Mouse (Mus musculus): ENCODE measurements around the gene Abi3bp. TPM values are rescaled to one million over a fixed set of nuclear protein-coding genes. Genes with fewer than 3 reads are reported as not detected.
A peak's percentile ranks its signal among the peaks of the same experiment; 100 is the strongest.

Gene Abi3bp
- polyA plus RNA-seq, 1 experiment from 2014 or later, result 6.0 TPM

- Histone ChIP-seq H3K27ac (ENCODE audit: low read length) (peak overlapping the region; percentile 90), H3K9ac (ENCODE audit: low read length) (0 out of 2 replicates have a peak overlapping the region, but pooled peaks have one; percentile 20), H3K27me3 (ENCODE audit: control insufficient read depth, insufficient read depth, low read length) (no peaks in the 10 kb centered on the region), H3K4me2 (ENCODE audit: low read depth, low read length) (peak overlapping the region; percentile 28; the same call in 1 of the 2 replicates), H3K36me3 (ENCODE audit: control insufficient read depth, insufficient read depth) (no peaks in the 10 kb centered on the region), H3K4me1 (ENCODE audit: control insufficient read depth, insufficient read depth, low read length) (peaks cover 6% of the 10 kb centered on the region), H3K9me3 (replicated peaks; ENCODE audit: control insufficient read depth, low read length) (no peaks in the 10 kb centered on the region), H3K4me3 (ENCODE audit: low read length) (no peak overlapping the region)
- ATAC-seq (replicated peaks; ENCODE audit: extremely low read depth, insufficient read depth, low FRiP score), result peak; percentile 83; the same call in 1 of the 2 replicates
- 25% methylated on average over 7 of the region's 7 CpGs for WGBS
Observed at GRCm38 (mm10) chr16:56646382-56647172, 168.9 kb downstream of the Abi3bp start.

- WGBS, result 77% methylated on average over 12 of the region's 12 CpGs
- Histone ChIP-seq H3K9me3 (replicated peaks; ENCODE audit: control insufficient read depth, low read length) (no peaks in the 10 kb centered on the region), H3K9ac (ENCODE audit: low read length) (no peak overlapping the region), H3K4me1 (ENCODE audit: control insufficient read depth, insufficient read depth, low read length) (no peaks in the 10 kb centered on the region), H3K27ac (ENCODE audit: low read length) (no peak overlapping the region), H3K4me2 (ENCODE audit: low read depth, low read length) (no peak overlapping the region), H3K36me3 (ENCODE audit: control insufficient read depth, insufficient read depth) (no peaks in the 10 kb centered on the region), H3K27me3 (ENCODE audit: control insufficient read depth, insufficient read depth, low read length) (no peaks in the 10 kb centered on the region), H3K4me3 (ENCODE audit: low read length) (no peak overlapping the region)
- no peak for ATAC-seq (replicated peaks; ENCODE audit: extremely low read depth, insufficient read depth, low FRiP score)
Observed at GRCm38 (mm10) chr16:56655193-56655910, 177.7 kb downstream of the Abi3bp start.

- no peak for ATAC-seq (replicated peaks; ENCODE audit: extremely low read depth, insufficient read depth, low FRiP score)
Observed at GRCm38 (mm10) chr16:56658866-56659265, 181.2 kb downstream of the Abi3bp start.

GRCm38 (mm10) chr16:56669520-56669919 lies 191.8 kb downstream of the Abi3bp start:
- Histone ChIP-seq H3K4me3 (ENCODE audit: low read length) (no peak overlapping the region), H3K4me1 (ENCODE audit: control insufficient read depth, insufficient read depth, low read length) (no peaks in the 10 kb centered on the region)
- 63% methylated on average over 5 of the region's 5 CpGs for WGBS

More at GRCm38 (mm10) chr16:56658866-56659265, 181.2 kb downstream of the Abi3bp start:
- Histone ChIP-seq H3K9ac (ENCODE audit: low read length) (no peak overlapping the region), H3K27ac (ENCODE audit: low read length) (no peak overlapping the region), H3K27me3 (ENCODE audit: control insufficient read depth, insufficient read depth, low read length) (no peaks in the 10 kb centered on the region), H3K4me3 (ENCODE audit: low read length) (no peak overlapping the region), H3K4me2 (ENCODE audit: low read depth, low read length) (no peak overlapping the region), H3K9me3 (replicated peaks; ENCODE audit: control insufficient read depth, low read length) (no peaks in the 10 kb centered on the region), H3K36me3 (ENCODE audit: control insufficient read depth, insufficient read depth) (no peaks in the 10 kb centered on the region), H3K4me1 (ENCODE audit: control insufficient read depth, insufficient read depth, low read length) (no peaks in the 10 kb centered on the region)

GRCm38 (mm10) chr16:56670941-56671340 lies 193.3 kb downstream of the Abi3bp start:
- Histone ChIP-seq H3K27ac (ENCODE audit: low read length) (no peak overlapping the region), H3K4me3 (ENCODE audit: low read length) (no peak overlapping the region), H3K4me1 (ENCODE audit: control insufficient read depth, insufficient read depth, low read length) (no peaks in the 10 kb centered on the region), H3K27me3 (ENCODE audit: control insufficient read depth, insufficient read depth, low read length) (no peaks in the 10 kb centered on the region), H3K36me3 (ENCODE audit: control insufficient read depth, insufficient read depth) (no peaks in the 10 kb centered on the region), H3K9ac (ENCODE audit: low read length) (no peak overlapping the region), H3K4me2 (ENCODE audit: low read depth, low read length) (no peak overlapping the region), H3K9me3 (replicated peaks; ENCODE audit: control insufficient read depth, low read length) (no peaks in the 10 kb centered on the region)
- WGBS, result 74% methylated on average over 8 of the region's 8 CpGs
- ATAC-seq (replicated peaks; ENCODE audit: extremely low read depth, insufficient read depth, low FRiP score), result no peak

More at GRCm38 (mm10) chr16:56669520-56669919, 191.8 kb downstream of the Abi3bp start:
- H3K36me3 ChIP-seq (ENCODE audit: control insufficient read depth, insufficient read depth), result no peaks in the 10 kb centered on the region
- no peak overlapping the region for H3K27ac ChIP-seq (ENCODE audit: low read length)
- H3K4me2 ChIP-seq (ENCODE audit: low read depth, low read length), result no peak overlapping the region
- no peaks in the 10 kb centered on the region for H3K9me3 ChIP-seq (replicated peaks; ENCODE audit: control insufficient read depth, low read length)
- no peaks in the 10 kb centered on the region for H3K27me3 ChIP-seq (ENCODE audit: control insufficient read depth, insufficient read depth, low read length)
- H3K9ac ChIP-seq (ENCODE audit: low read length), result no peak overlapping the region
- ATAC-seq (replicated peaks; ENCODE audit: extremely low read depth, insufficient read depth, low FRiP score), result no peak

- H3K9ac ChIP-seq (ENCODE audit: low read length), result no peak overlapping the region
- H3K4me1 ChIP-seq (ENCODE audit: control insufficient read depth, insufficient read depth, low read length), result no peaks in the 10 kb centered on the region
- no peak overlapping the region for H3K4me3 ChIP-seq (ENCODE audit: low read length)
- no peaks in the 10 kb centered on the region for H3K36me3 ChIP-seq (ENCODE audit: control insufficient read depth, insufficient read depth)
- 78% methylated on average over 2 of the region's 2 CpGs for WGBS
- no peaks in the 10 kb centered on the region for H3K9me3 ChIP-seq (replicated peaks; ENCODE audit: control insufficient read depth, low read length)
- no peak overlapping the region for H3K27ac ChIP-seq (ENCODE audit: low read length)
- no peak overlapping the region for H3K4me2 ChIP-seq (ENCODE audit: low read depth, low read length)
- H3K27me3 ChIP-seq (ENCODE audit: control insufficient read depth, insufficient read depth, low read length), result no peaks in the 10 kb centered on the region
- no peak for ATAC-seq (replicated peaks; ENCODE audit: extremely low read depth, insufficient read depth, low FRiP score)
Observed at GRCm38 (mm10) chr16:56673420-56673819, 195.7 kb downstream of the Abi3bp start.

- 48% methylated on average over 4 of the region's 4 CpGs for WGBS
- Histone ChIP-seq H3K4me3 (ENCODE audit: low read length) (no peak overlapping the region), H3K27me3 (ENCODE audit: control insufficient read depth, insufficient read depth, low read length) (no peaks in the 10 kb centered on the region), H3K4me1 (ENCODE audit: control insufficient read depth, insufficient read depth, low read length) (no peaks in the 10 kb centered on the region), H3K27ac (ENCODE audit: low read length) (no peak overlapping the region), H3K9ac (ENCODE audit: low read length) (no peak overlapping the region), H3K36me3 (ENCODE audit: control insufficient read depth, insufficient read depth) (no peaks in the 10 kb centered on the region), H3K9me3 (replicated peaks; ENCODE audit: control insufficient read depth, low read length) (no peaks in the 10 kb centered on the region), H3K4me2 (ENCODE audit: low read depth, low read length) (no peak overlapping the region)
- ATAC-seq (replicated peaks; ENCODE audit: extremely low read depth, insufficient read depth, low FRiP score), result no peak; the same call in 1 of the 2 replicates
Observed at GRCm38 (mm10) chr16:56677146-56677545, 199.5 kb downstream of the Abi3bp start.

- ATAC-seq (replicated peaks; ENCODE audit: extremely low read depth, insufficient read depth, low FRiP score), result no peak
- Histone ChIP-seq H3K9me3 (replicated peaks; ENCODE audit: control insufficient read depth, low read length) (no peaks in the 10 kb centered on the region), H3K4me1 (ENCODE audit: control insufficient read depth, insufficient read depth, low read length) (no peaks in the 10 kb centered on the region), H3K27ac (ENCODE audit: low read length) (no peak overlapping the region), H3K4me3 (ENCODE audit: low read length) (no peak overlapping the region), H3K36me3 (ENCODE audit: control insufficient read depth, insufficient read depth) (peaks cover 15% of the 10 kb centered on the region), H3K4me2 (ENCODE audit: low read depth, low read length) (no peak overlapping the region), H3K27me3 (ENCODE audit: control insufficient read depth, insufficient read depth, low read length) (no peaks in the 10 kb centered on the region), H3K9ac (ENCODE audit: low read length) (no peak overlapping the region)
- WGBS, result 79% methylated on average over 8 of the region's 8 CpGs
Observed at GRCm38 (mm10) chr16:56681010-56681645, 203.4 kb downstream of the Abi3bp start.

- ATAC-seq (replicated peaks; ENCODE audit: extremely low read depth, insufficient read depth, low FRiP score), result no peak
- Histone ChIP-seq H3K4me1 (ENCODE audit: control insufficient read depth, insufficient read depth, low read length) (no peaks in the 10 kb centered on the region), H3K4me3 (ENCODE audit: low read length) (no peak overlapping the region), H3K27ac (ENCODE audit: low read length) (no peak overlapping the region), H3K9ac (ENCODE audit: low read length) (no peak overlapping the region), H3K27me3 (ENCODE audit: control insufficient read depth, insufficient read depth, low read length) (no peaks in the 10 kb centered on the region), H3K4me2 (ENCODE audit: low read depth, low read length) (no peak overlapping the region), H3K9me3 (replicated peaks; ENCODE audit: control insufficient read depth, low read length) (no peaks in the 10 kb centered on the region), H3K36me3 (ENCODE audit: control insufficient read depth, insufficient read depth) (peaks cover 28% of the 10 kb centered on the region)
- WGBS, result 88% methylated on average over 5 of the region's 5 CpGs
Observed at GRCm38 (mm10) chr16:56686747-56687146, 209.1 kb downstream of the Abi3bp start.
